Mouse (Mus musculus) cerebellum, postnatal 36 days (tissue): ENCODE results near the gene Olfr800.

Experiments used
- DNase-seq, 2 experiments: peaks; one replicate each; pipeline ENCODE4 v3.0.0; 2021 to 2022; ENCODE audit warnings: mixed read lengths in 2 of 2

Gene Olfr800

DNA sequence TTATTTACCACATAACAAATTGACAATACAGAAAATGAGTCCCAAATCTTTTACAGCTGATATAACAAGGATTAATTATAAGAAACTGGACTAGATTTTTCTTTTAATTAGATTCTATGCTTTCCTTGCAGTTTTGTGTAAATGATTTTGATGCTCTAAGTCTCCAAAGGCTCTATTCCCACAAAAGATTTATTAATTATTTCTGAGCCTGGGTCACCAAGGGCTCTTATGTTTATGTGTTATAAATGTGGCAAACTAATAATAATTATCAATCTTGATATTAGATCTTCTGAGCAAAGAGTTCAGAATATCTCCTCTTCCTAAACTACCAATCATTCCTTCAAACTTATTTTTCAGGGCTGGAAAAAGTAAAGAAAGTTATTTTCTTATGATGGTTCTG lies at the start of gene Olfr800:
TSS of gene Olfr800 (plus strand) at position 301 of the 400 bp plus-strand sequence.
- no peak for DNase-seq

DNA sequence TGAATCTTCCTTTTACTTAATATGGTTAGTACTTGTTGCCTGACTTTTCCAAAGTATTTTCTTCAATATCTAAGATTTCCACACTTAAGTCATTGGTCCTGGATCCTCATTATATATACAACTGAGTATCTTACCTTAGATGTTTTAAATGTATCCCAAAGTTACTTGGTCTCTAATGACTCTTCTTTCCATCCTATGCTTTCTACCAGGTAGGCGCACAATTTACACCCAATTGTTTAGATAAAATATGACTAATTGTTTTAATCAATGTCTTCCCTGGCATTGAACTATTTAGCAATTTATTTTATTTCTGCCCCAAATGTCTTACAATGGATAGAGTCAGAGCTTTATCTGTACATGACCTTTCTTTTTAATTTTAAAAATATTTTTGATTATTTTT lies 45.0 kb upstream of the Olfr800 start, which contains the start of gene Olfr796:
TSS of gene Olfr796 (minus strand) at position 101 of the 400 bp plus-strand sequence.
- DNase-seq: no peak

DNA sequence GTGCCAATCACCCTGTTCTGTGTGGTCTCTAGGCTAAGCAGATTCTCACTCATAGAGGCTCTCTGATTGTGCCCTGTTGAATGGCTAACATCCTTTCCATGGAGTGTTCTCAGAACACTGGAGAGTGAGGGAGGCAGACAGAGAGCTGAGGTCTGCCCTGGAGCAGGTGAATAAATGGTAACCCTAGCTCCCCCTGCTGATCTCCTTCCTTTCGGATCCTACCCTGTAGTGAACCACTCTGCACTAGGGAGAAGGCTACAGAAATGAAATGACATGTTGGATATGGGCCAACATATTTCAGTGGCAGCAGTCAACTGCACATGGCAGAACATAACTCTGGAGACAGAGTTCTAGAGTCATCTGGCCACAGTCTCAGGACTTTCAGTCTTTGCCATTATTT lies 35.8 kb upstream of the Olfr800 start:
- no peak for DNase-seq

DNA sequence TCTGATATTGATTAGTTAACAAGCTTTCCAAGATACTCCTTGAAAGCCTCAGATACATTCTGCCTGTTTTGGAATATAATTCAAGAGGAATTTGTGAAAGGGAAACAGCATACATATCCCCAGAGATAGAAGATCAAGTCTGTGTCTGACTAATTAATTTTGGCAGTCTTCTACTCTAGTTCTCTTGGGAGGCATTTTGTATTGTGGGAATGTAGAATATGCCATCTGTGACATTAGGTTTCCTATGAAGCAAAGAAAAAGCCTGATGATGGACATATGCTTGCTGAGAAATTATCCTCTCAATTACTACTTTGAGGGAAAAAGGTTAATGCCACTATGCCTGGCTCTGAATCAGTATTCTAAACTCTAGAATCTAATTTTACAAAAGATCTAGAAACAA lies 34.2 kb upstream of the Olfr800 start:
- no peak for DNase-seq

DNA sequence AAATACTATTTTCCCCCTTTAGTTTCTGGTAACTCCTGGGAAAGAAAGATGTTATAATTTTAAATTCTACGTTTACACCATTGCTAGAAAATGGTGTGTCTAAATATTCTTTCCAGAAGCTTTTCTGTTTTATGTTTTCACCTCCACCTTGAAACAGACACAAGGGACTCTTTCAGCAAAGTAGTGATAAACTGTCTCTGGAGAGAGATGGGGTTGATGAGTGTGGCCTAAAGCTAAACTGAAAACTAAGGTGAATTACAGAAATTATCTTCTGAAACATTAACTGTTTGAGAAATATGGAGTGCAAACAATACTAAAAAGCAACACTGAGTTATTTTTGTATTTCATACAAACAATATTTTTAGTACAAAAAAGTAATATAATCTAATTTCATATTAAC lies 29.7 kb upstream of the Olfr800 start, which contains the start of gene Olfr798:
TSS of gene Olfr798 (minus strand) at position 101 of the 400 bp plus-strand sequence.
- DNase-seq: no peak

DNA sequence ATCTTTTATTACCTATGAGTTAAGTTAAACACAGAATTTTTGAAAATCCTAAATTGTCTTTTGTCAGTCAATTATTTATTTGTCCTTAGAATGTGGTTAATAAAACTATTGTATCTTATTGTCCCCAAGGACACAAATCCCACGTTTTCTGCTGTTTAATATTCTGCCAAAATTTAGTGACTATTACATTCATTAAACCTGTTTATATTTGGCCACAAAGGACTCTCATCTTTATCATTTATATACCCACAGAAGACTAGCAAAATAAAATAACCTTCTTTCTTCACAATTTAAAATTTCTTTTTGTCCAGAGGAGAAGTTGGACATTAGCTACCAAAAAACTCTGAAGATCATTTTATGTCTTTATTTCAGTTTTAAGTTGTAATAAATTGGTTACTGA lies 20.3 kb upstream of the Olfr800 start, which contains the start of gene Olfr799:
TSS of gene Olfr799 (plus strand) at position 301 of the 400 bp plus-strand sequence.
- no peak for DNase-seq

DNA sequence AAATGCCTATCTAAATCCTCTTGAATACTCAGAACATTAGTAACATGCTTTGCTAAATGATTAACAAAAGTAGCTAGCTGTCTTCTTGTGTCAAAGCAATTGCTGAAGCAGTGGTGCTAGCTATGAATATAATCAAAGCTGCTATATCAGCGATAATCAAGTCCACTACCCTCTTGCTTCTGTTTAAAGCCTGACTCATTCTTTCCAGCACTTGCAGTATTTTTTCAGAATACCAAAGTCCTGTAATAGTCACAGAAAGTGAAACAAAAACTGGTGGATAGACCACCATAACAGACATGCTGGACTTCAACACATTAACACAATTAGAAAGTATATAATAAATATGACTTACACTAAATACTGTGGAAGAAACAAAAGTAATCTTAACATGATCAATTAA lies 5.7 kb upstream of the Olfr800 start:
- DNase-seq: no peak

DNA sequence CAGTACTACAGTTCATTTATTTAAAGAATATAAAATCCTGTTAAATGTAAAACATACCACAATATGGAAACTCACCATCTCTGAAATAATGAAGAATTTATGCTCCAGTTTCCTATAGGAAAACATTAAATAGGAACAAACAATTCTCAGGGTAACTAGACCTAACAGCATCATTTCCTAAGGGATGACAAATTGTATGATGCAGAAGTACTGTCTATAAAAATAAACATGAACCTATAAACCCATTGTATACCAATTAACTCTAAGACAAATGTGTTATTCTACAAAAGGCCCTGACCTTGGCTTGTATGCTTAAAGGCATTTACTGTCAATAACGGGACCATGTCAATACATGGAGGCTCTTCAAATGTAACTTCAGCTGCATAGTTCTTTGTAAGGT lies 16.3 kb downstream of the Olfr800 start, which contains the start of gene Olfr801:
TSS of gene Olfr801 (minus strand) at position 101 of the 400 bp plus-strand sequence.
- DNase-seq: no peak

DNA sequence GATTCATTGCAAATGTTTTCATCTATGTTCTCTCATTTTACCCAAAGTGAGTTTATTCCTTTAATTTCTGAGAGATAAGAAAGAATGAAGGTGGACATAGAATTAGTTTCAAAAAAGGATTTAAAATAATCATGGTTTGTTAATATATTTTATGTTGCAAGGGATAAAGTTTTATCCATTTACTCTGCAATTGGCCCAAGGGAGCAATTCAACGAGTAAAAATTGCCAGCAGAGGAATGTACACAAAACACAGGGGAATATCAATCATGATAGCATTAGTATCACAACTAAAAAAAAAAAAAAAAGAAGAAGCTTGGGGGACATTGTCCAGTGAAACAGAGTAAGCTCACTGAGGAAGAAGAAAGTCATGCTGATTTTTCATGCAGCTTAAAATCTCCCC lies 30.6 kb downstream of the Olfr800 start, which contains the start of gene Olfr802:
TSS of gene Olfr802 (minus strand) at position 101 of the 400 bp plus-strand sequence.
- DNase-seq: no peak

DNA sequence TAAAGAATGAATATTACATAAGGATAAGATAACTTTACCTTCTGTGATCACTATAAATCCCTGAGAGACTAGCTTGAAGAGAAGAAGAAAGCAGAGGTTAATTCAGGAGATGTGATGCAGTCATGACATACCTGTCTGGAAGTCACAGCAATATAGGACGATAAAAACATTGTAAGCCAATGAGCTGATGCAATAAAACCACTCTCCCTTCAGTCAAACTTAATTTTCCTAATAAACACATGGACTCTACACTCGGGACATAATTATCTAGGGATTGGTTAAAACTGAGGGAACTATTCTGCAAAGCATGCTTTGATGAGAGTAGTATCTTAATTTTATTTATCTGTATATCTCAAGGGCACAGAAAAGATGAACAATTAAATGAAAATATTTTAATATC lies 36.7 kb downstream of the Olfr800 start, which contains the start of gene Olfr803:
TSS of gene Olfr803 (minus strand) at position 101 of the 400 bp plus-strand sequence.
- DNase-seq: no peak

DNA sequence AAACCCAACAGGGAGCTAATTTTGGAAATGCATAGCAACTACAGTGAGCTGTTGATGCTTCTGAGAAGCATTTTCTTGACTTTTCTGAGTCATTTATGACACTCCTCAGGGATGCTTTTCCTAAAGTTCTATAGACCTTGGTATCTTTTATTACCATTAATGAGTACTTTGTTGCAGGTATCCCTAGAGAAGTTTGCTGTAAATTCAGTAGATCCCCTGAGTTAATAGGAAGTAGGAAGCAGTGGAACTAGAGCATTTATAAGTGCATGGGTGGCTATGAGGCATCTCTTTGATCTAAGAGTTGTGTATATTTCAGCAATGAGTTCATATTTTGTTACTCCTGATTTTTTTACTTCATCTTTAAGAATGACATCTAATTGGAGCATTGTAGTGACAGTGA lies 45.4 kb downstream of the Olfr800 start, which contains the start of gene Olfr804:
TSS of gene Olfr804 (plus strand) at position 301 of the 400 bp plus-strand sequence.
- no peak for DNase-seq
